Mouse (Mus musculus): ENCODE results near the gene Tas1r3.

- no peak for TF ChIP-seq MYOD1 (IDR thresholded peaks at IDR 0.05; ENCODE audit: control insufficient read depth, insufficient read length, low read depth)
- no peak for TF ChIP-seq CTCF (IDR thresholded peaks at IDR 0.05; ENCODE audit: control insufficient read depth, insufficient read depth, insufficient read length)
- no peak for TF ChIP-seq USF1 (IDR thresholded peaks at IDR 0.05; ENCODE audit: low read depth)
- no peak for TF ChIP-seq CEBPB (IDR thresholded peaks at IDR 0.05; ENCODE audit: low read depth)
Observed at GRCm38 (mm10) chr4:155840076-155841002, 22.8 kb downstream of the Tas1r3 start.
